Mouse (Mus musculus): ENCODE measurements around the gene Sorbs1.
A peak's percentile ranks its signal among the peaks of the same experiment; 100 is the strongest.

The Sorbs1 gene

DNA sequence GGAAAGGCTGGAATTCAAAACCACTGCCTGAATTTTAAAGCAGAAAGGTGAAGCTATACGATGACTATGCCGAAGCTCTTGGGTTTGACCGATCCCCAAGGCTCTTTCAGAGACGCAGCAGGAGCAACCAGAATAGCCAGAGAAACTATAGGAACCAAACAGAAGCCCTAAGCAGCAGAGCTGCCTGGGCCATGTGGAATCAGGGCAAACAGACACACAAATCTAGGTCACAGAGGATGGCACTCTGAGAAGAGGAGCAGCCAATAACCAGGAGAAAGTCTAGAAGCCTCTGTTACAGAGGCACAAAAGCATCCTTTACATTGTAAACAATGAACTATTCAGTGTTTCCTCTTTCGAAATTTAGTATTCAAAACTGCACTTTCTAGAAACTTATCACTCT, 140.9 kb downstream of the Sorbs1 start:
- no peak for DNase-seq (ENCODE audit: low spot score)

DNA sequence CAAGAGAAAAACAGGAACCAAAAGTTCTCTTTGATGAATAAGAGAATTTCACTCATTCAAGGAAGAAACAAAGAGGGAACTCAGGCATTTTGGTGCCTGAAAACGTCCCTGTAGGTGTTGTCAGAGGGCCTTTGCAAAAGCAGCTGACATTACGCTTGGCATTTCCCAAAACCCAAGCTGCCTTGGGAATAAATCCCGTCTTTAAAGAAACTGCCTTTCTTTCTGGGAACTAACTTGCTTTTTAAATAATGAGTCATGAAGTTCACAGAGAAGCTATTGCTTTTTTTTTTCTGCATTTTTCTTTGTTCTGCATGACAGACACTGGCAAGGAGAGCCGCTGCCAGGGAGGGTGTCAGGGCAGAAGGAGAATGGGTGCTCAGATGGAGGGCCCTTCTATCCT, 141.7 kb downstream of the Sorbs1 start:
- DNase-seq (ENCODE audit: low spot score), result no peak

DNA sequence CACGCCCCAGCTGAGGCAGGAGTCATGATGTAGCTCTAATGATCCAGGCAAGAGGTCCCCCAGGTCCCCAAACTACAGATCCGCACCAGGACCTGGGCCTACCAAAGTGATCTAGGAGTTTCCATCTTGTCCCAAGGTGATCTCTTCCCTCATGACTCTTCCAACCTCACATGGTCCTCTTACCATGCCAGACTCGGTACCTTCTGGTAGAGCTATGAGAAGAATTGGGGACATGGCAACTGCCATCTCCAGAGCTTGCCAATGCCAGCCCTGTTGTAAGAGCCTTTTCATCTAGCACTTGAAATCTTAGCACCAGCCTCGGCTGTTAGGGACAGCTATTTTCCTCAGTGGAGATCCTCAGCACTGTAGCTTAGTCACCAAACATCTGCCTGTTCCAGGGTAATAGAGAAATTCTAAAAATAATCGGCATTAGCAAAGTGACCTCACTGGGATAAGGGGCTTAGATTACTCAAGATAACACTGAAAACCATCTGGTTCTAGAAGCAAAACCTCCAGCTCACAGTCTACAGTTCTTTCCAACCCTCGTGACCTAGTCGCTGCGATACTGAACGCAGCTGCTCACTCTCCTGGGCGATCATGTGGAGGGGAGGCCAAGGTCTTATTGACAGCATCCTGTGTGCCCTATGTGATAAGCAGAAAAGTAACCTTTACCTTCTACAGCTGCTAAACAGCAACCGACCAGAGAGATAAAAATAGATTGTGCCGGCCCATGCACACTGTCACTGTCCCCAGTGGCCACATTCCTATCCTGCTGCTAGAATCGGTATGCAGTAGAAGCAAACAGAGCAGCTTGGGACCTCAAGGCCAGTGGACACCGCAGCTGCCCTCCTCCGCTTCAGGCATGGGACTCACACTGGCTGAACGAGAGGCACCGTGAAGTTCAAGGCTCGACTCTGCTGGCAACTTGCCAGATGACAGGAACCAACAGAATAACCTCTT, 143.4 kb downstream of the Sorbs1 start:
- DNase-seq (ENCODE audit: low spot score), result peak; percentile 50

GRCm38 (mm10) chr19:40368517-40368916, 145.1 kb downstream of the Sorbs1 start:
- no peak for DNase-seq (ENCODE audit: low spot score)

DNA sequence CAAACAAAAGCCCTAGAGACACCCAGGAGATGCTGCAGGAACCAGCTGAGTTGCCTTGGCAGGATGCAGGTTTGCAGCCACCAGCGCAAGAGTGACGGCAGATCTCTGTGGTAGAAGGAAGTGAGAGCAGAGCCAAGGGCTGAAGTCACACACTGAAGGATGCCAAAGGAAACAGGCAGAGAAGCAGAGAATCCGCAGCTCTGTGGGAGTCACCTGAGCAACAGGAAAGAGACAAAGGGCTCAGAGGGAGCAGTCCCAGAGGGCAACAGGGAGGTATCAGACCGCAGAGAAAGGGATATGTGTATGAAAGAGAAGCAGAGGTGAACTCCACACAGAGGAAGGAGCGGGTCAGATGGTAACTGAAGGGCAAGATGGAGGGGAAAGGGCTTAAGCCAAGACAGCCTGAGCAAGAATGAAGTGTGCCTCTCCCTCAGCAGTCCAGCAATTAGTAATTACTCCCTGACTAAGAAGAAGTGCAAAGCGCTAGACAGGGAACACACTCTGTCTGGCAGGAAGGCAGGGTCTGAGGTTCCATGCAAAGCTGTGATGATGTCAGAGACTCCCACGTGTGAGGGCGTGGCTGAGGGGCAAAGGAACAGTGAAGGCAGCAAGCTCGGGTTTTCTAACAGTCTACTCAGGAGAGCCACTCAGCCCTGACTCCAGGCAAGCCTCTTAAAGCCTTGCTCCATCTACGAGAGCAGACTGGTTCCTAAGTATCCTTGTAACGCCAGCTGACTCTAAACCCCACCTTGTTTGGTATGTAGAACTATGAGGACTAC, 147.2 kb downstream of the Sorbs1 start:
- DNase-seq (ENCODE audit: low spot score), result peak; percentile 25

DNA sequence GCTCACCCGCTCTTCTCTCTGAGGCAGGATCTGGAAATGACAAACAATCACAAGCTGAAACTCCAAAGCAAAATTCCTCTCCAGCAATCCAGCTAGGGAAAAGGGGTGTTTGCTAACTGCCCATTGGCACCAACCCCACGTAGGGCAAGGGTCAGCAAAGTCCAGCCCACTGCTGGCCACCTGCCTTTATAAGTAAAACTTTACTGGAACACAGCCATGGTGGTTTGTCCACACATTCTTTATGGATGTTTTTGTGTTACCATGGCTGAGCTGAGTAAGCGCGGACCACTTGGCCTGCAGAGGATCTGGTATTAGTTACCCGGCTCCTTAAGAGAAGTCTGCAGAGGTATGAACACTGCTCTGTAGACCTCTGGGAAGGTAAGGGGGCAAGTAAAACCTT, 148.4 kb downstream of the Sorbs1 start:
- no peak for DNase-seq (ENCODE audit: low spot score)

DNA sequence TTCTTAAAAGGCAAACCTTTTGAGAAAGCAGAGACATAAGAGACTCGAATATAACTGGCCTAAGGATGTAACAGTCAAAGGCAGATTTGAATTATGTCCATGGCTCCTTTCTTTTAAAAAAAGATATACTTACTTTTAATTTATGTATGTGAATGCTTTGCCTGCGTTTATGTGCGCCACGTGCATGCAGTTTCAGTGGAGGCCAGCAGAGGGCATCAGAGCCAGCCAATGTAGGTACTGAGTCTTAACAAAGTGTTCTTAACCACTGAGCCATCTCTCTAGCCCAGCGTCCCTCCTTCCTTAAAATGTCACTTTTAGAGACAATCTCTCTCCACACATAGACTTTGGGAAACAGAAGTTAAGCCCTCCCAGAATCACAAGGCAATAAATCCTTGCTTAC, 150.1 kb downstream of the Sorbs1 start:
- DNase-seq (ENCODE audit: low spot score), result no peak

DNA sequence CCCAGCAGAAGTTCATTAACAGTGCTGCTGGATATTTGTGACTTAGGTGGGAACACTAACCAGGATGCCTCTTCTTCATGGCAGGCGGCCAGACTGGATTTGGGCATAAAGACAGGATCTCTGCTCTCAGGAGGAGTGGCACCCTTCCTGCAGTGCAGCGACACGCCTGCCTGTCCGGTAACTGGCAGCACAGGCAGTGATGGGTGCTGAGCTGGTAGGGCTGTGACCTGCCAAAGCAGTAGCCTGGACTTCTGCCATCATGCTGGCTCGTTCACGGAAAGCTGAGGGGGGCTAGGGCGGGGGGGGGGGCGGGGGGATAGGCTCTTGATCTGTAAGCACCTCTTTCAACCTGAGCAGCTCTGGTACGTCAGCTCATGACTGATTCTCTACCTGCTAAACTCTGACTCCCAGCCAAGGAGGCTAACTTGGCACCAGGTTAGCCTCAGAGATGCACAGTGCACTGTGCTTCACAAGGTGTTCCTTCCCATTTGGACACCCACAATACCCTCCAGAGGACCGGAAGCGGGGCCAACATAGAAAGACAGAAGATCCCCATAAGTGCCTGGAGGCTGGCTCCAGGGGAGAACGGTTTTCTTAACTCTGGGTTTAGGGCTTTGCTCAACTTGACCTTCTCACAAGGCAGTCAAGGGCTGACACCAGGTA, 151.2 kb downstream of the Sorbs1 start:
- no peak for DNase-seq (ENCODE audit: low spot score)

- DNase-seq (ENCODE audit: low spot score), result no peak
Measured at GRCm38 (mm10) chr19:40359712-40360394, 153.7 kb downstream of the Sorbs1 start.

DNA sequence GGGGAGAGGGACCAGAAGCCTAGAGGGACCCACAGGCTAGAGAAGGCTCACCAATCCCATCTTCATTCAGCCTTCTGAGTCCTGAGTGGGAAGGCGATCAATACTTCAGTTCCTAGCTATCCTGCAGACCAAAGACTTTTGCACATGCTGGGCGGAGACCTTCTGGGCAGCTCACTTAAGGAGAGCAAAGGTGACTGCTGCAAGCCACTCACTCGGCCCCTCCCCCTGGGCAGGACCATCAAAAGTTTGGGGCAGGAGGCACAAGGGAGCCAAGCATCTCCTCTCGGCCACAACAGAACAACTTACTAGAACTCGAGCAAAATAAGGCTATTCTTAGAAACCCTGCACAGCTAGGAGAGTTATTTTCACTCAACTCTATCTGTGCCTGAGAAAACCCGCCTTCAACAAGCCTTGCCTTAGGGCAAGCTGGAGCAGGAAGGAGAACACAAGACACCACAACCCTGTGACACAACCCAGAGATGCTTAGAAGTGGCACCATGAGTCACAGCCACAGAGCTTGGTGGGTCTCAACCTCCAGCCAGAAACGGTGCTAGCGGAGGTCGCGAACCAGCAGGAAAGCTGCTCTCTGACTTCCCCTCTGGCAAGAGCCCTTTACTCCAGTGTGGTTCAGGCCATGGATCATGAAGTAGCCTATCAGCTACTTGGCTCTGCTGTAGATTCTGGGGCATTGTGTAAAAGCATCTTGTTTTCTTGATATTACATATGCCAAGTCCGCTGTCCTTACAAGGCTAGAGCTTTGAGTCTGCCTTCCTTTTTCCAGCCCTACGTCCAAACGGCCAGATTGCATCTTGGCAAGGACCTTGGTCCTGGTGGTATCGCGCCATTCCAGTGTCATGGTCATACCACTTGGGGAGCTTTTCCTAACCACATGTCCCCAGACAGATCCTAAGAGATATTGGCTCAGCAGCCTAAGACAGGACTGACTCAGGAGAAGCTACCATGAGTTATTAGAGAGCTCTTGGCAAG, 156.8 kb downstream of the Sorbs1 start:
- no peak for DNase-seq (ENCODE audit: low spot score)

DNA sequence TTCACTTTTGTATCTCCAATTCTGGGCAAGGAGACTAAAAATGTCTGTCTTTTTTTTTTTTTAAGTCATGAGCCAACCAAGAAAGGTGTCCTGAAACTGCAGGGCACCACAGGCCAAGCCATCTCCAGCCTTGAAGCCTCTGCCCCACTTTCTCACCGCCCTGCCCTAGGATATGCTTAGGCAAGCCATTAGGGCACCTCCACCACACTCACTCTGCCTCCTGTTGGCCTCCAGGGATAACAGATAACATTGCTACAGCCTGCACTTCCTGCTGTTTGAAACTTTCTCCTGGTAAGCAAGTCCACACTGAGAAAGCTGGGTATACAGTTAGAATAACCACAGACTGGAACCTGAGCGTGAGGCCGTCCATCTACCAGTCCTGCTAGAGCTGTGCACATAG, 158.5 kb downstream of the Sorbs1 start:
- no peak for DNase-seq (ENCODE audit: low spot score)

GRCm38 (mm10) chr19:40352006-40352405, 161.6 kb downstream of the Sorbs1 start:
- DNase-seq (ENCODE audit: low spot score), result no peak

- DNase-seq (ENCODE audit: low spot score), result no peak
Measured at GRCm38 (mm10) chr19:40350835-40351234, 162.7 kb downstream of the Sorbs1 start.

- no peak for DNase-seq (ENCODE audit: low spot score)
Measured at GRCm38 (mm10) chr19:40349713-40350671, 163.6 kb downstream of the Sorbs1 start.

GRCm38 (mm10) chr19:40349281-40349680, 164.3 kb downstream of the Sorbs1 start:
- DNase-seq (ENCODE audit: low spot score), result no peak

DNA sequence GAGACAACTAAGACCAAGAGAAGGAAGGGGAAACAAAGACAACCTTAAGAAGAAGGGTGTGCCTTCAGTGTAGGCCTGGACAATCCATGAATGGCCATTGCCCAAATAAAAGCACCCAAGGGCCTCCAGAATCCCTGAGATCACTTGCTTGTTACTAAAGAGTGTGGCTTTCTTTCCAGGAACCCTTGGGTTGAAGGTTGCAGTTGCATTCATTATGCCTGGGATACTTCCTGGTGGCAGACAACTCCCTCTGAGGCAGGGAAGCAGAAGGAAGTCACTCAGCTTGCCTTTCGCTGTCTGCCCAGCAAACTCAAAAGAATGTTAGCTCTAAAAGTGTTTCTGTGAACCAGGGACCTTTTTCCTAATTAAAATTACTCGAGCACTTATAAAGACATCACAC, 164.9 kb downstream of the Sorbs1 start:
- no peak for DNase-seq (ENCODE audit: low spot score)

DNA sequence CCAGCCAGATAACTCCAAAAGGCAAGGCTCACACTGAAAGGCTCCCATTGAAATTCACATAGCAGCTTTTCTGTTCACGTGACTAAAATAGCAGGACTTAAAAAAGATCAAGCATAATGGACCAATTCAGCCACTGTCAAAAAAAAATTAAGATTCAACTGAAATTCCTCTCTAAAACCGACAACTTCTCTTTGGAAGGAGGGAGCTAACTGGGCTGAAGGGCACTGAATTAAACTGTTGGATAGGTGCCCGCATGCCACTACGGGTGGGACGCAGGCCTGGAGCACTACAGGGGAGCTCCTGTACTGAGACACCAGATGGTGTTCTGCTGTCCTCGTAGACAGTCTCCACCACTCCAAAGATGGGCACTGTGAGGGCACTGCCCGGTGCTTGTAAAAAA, 165.4 kb downstream of the Sorbs1 start:
- no peak for DNase-seq (ENCODE audit: low spot score)

DNA sequence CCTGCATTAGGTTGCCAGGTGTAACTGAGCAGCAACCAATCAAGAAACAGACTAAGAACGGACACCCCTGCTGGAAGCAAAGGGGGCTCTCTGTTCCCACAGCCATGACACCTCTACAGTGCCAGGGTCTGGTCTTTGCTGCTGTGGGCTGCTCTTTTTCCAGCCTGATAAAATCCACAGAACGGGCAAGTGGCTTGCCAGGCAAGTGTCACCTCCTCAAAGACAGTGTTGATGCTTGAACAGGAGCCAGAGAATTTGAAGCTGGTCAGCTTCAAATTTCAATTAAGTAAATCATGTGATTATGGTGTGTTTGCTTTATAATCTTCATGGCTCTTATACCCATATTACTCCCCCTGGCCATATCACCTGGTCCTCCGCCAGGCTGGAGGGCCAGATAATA, 166.7 kb downstream of the Sorbs1 start:
- DNase-seq (ENCODE audit: low spot score), result no peak

GRCm38 (mm10) chr19:40346232-40346844, 167.2 kb downstream of the Sorbs1 start:
- DNase-seq (ENCODE audit: low spot score), result no peak

Measured in testis, postnatal 14 days (tissue).